Mouse (Mus musculus) activated CD4-positive, CD25-positive, alpha-beta regulatory T cell, adult 9 weeks (primary cell): ENCODE results near the gene Akap12. TPM values are rescaled to one million over a fixed set of nuclear protein-coding genes. Genes with fewer than 3 reads are reported as not detected.

Source experiments
- polyA plus RNA-seq: library from polyadenylated mRNA; unstranded; fragments of 100-300 nt; shearing (Covaris generic); gene quantifications from one replicate; pipeline ENCODE4 v1.2.1, GENCODE M21; 2017

Gene Akap12
- 8.4 TPM for polyA plus RNA-seq

GRCm38 (mm10) chr10:4266041-4266930 is at the start of gene Akap12:
Gene Akap12 (plus strand): TSS chr10:4266380.

GRCm38 (mm10) chr10:4387701-4388383 is 121.7 kb downstream of the Akap12 start, which contains the start of gene Zbtb2:
Gene Zbtb2 (minus strand): TSS chr10:4388108.

Other genes with a start within 250 kb of the Akap12 start
- 19.4 TPM for gene Zbtb2, start 121.7 kb downstream of the Akap12 start, polyA plus RNA-seq
- gene Rmnd1, start 166.0 kb downstream of the Akap12 start, polyA plus RNA-seq = 60.5 TPM
- 33.2 TPM for gene Armt1, start 166.1 kb downstream of the Akap12 start, polyA plus RNA-seq
- gene Ccdc170, start 216.1 kb downstream of the Akap12 start, polyA plus RNA-seq = 0.50 TPM